Mouse (Mus musculus): ENCODE results near the gene Fbxl15.

- TF ChIP-seq CTCF (IDR thresholded peaks at IDR 0.05; ENCODE audit: extremely low read depth, insufficient read length, insufficient replicate concordance, low read depth, low read length): no peak
- no peak for TF ChIP-seq POLR2A (IDR thresholded peaks at IDR 0.05; ENCODE audit: low read depth, low read length)
Observed at GRCm38 (mm10) chr19:46285631-46286030, 42.4 kb upstream of the Fbxl15 start.

Data from small intestine, adult 2 months (tissue).